Mouse (Mus musculus): ENCODE results near the gene Rexo5.

Rexo5 gene

DNA sequence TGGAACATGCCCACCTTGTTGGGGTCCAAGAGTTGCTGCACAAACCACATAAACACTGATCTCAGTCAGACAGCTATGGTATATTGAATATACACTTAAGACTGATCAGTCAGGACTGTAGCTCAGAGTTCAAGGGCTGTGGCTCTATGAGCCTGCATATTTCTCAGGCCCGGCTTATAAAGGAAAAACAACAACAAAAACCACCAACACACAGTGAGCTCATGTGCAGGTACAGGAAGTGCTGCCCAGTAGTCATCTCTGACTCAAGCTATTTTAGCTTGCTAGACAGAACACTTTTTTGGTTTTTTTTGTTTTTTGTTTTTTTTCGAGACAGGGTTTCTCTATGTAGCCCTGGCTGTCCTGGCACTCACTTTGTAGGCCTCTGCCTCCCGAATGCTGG is 14.9 kb downstream of the Rexo5 start:
- CTCF ChIA-PET = interaction anchor here in 3 of 4 experiments (1.0 to 1.8 kb wide), 3 partner anchors 8 to 235 kb away, joined by 3 to 5 read pairs (median 3); no protein-coding TSS in a partner anchor
- POLR2A ChIA-PET = interaction anchor here in 1 of 4 experiments (0.7 to 1.5 kb wide), 2 partner anchors 8 to 52 kb away, joined by 4 to 7 read pairs; no protein-coding TSS in a partner anchor

DNA sequence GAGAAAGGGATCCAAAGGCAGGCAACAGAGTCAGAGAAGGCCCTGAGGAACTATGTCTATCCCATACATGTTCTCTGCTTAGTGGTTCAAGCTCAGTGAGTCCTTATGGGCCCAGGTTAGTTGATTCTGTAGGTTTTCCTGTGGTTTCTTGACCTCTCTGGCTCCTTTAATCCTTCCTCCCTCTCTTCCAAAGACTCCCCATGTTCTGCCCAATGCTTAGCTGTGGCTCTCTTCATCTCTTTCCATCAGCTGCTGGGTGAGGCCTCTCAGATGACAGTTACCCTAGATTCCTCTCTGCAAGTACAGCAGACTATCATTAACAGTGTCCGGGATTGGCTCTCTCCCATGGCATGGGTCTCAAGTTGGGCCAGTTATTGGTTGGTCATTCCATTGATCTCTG is 41.6 kb downstream of the Rexo5 start:
- ChIA-PET CTCF (no interaction called here), POLR2A (no interaction called here)

DNA sequence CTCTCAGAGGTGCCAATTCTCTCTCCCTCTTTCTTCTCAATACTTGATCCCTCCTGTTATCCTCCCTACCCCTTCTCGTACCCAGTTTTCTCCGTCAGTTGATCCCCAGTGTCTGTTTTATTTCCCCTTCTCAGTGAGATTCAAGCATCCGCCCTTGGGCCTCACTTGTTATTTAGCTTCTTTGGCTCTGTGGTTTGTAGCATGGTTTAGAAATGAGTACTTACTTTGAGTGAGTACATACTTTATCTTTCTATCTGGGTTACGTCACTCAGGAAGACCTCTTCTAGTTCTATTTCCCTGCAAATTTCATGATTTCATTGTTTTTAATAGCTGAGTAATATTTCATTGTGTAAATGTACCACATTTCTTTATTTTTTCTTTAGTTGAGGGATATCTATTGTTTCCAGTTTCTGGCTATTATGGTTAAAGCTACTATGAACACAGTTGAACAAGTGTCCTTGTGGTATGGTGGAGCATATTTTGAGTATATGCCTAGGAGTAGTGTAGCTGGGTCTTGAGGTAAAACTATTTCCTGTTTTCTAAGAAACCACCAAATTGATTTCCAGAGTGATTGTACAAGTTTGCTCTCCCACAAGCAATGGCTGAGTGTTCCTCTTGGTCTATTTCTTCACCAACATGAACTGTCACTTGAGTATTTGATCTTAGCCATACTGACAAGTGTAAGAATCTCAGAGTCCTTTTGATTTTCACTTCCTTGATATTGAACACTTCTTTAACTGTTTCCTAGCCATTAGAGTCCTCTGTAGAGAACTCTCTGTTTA is 42.4 kb downstream of the Rexo5 start:
- ChIA-PET POLR2A (no interaction called here), CTCF (interaction anchor here in 1 of 4 experiments (0.6 kb wide), 1 partner anchor 16 kb away, joined by 3 read pairs; no protein-coding TSS in a partner anchor)

DNA sequence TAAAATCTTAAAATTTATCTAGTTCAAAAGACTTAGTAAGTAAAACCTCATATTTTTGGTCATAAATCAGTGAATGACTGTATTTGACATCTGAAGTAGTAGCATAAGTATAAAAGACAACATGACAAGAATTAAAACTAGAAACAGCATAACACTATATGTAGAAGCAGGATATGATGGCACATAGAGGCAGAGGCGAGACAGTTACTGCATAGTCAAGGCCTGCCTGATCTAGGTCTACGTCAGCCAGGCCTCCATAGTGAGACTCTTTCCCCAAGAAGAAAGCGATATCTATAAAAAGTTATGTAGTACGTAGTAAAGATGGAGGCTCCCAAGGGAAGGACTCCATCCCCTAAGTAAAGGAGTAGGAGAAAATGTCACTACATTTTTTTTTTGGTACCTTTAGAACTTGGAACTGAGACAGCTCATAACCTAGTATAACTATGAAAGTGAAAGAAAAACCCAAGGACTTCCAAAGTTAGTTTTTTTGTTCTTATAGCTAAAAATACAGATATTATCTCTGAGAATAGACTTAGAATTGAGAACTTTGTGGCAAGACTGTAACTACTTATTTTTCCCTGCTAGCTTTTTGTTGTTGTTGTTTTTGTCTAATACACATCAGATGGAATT is 48.1 kb downstream of the Rexo5 start:
- CTCF ChIA-PET = no interaction called here
- POLR2A ChIA-PET = interaction anchor here in 1 of 4 experiments (1.2 kb wide), 1 partner anchor 9 kb away, joined by 3 read pairs; no protein-coding TSS in a partner anchor

DNA sequence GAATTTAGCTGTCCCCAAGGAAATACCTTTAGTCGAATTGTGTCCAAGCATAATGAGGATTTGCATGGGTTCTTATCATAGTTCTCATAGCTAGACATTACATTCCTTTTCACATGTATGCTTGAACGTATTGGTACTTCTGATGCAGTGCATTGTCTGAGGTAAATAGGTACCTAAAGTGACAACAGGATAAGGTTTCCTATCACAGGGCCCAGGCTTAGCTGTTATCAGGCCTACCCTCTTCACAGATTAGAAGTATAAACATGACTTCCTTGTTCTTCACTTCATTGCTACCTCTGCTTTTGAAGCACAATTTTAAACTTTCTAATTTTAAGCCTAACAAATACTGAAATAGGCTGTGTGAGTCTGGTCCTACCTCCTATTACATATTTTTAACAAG is 51.7 kb downstream of the Rexo5 start:
- ChIA-PET POLR2A (interaction anchor here in 1 of 4 experiments (0.5 to 1.2 kb wide), 2 partner anchors 52 to 243 kb away, joined by 3 to 7 read pairs; partner anchors contain the start of genes Eri2 and Rexo5), CTCF (interaction anchor here in 1 of 4 experiments (0.7 kb wide), 1 partner anchor 482 kb away, joined by 5 read pairs; no protein-coding TSS in a partner anchor)

DNA sequence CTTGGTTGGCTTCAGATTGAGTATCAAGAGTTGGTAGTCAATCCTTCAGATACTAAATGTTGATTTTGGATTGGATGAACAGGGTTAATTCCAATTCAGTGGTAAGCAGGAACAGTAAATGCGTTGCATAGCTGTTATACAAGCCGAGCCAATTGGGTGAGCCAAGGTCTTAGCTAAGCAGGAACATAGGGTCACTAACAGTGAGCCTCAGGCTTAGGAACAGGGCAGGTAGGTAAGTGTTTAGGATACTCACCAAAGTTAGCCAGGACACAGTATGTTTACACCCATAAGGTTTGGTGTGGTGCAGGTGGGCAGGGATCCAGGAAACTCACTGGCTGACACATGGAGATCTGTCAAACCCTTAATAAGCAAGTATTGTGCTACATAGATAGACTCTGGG is 53.6 kb downstream of the Rexo5 start:
- ChIA-PET POLR2A (interaction anchor here in 1 of 4 experiments (0.9 kb wide), 1 partner anchor 20 kb away, joined by 3 read pairs; no protein-coding TSS in a partner anchor), CTCF (no interaction called here)

DNA sequence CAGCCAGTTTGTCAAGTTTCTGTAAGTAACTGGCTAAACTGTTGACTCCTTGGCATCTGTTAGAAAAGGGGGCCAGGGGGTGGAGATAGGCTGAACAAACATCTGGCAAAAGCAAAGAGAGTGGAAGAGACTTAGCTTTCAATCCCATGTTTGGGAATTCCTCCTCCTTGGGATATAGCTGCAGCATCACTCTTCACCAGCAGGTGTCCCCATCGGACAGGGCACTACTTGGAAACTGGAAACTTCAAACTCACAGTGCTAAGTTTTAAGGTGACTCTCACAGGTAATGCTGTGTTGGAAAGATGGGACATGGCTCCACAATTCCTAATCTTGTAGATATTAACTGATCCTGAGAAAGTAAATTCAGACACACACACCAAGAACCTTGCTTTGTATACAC is 55.3 kb downstream of the Rexo5 start:
- POLR2A ChIA-PET = interaction anchor here in 2 of 4 experiments (0.6 to 3.9 kb wide), 7 partner anchors 13 to 198 kb away, joined by 3 to 13 read pairs (median 4); partner anchors contain the start of gene Lyrm1 (in 1 of the 2)
- CTCF ChIA-PET = interaction anchor here (0.6 to 2.4 kb wide), 24 partner anchors 17 to 476 kb away, joined by 3 to 26 read pairs (median 3); partner anchors contain the start of genes Abca14 (in 2 of the 4) and Tmem159 (in 2 of the 4)

DNA sequence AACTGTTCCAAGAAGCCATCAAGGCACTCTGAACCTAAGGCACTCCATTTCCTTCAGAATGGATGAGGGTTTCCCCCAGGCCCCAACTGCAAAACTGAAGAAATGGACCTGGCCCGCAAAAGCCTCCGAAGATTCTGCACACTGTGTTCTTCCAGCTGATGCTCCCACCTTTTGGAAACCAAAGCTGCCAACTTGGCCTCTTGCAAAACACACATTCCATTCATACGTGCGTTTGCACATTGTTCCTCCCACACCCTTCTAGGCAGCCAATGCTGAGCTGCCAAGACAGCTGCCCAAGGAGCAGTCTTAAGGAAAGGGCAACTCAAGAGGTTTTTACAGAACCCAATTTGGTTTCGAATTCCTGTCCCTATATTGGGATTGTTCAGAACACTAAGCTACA is 56.9 kb downstream of the Rexo5 start:
- CTCF ChIA-PET = interaction anchor here (0.6 to 2.0 kb wide), 7 partner anchors 9 to 477 kb away, joined by 3 to 6 read pairs (median 3); no protein-coding TSS in a partner anchor
- POLR2A ChIA-PET = interaction anchor here in 3 of 4 experiments (0.5 to 3.9 kb wide), 11 partner anchors 8 to 1597 kb away, joined by 3 to 13 read pairs (median 4); partner anchors contain the start of genes Dcun1d3 (in 1 of the 3) and Lyrm1 (in 1 of the 3)

DNA sequence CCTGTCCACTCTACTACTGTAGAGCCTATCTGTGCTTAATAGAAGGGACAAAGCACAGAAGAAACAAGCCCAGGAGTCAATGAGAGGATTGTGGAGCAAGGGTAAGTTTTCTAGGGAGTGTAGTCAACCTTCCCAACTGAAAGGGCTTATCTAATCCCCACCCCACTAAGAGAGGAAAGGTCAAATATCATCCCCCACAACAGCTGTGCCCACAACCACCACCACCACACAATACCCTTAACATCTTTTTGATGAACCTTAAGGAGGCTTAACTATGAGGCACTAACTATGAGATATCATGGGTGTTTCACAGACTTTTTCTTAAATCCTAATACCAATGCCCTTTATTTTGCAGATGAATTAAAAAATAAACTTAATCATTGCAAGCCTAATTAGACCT is 58.7 kb downstream of the Rexo5 start:
- ChIA-PET POLR2A (interaction anchor here in 3 of 4 experiments (0.6 to 2.8 kb wide), 5 partner anchors 11 to 246 kb away, joined by 3 to 10 read pairs (median 5); no protein-coding TSS in a partner anchor), CTCF (interaction anchor here in 2 of 4 experiments (0.5 to 0.6 kb wide), 2 partner anchors 17 to 475 kb away, joined by 3 read pairs; no protein-coding TSS in a partner anchor)

DNA sequence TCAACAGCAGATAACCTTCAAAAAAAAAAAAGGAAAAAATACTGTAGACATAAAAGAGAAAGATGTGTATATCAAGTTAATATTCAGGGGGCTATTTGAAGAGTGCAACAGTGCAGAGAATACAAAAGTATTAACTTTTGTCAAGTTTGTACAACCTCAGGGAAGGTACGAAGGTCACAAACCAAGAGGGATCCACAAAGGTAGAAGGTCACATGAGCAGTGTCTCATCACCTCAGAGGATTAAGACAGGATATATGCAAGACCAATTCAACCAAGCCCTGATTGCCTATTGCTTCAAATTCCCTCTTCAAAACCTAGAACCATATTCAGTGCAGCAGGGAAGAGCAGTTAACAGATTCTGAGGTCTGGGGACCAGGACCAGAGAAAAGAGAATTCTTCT is 59.4 kb downstream of the Rexo5 start:
- CTCF ChIA-PET = interaction anchor here in 1 of 4 experiments (1.6 kb wide), 1 partner anchor 244 kb away, joined by 4 read pairs; no protein-coding TSS in a partner anchor

DNA sequence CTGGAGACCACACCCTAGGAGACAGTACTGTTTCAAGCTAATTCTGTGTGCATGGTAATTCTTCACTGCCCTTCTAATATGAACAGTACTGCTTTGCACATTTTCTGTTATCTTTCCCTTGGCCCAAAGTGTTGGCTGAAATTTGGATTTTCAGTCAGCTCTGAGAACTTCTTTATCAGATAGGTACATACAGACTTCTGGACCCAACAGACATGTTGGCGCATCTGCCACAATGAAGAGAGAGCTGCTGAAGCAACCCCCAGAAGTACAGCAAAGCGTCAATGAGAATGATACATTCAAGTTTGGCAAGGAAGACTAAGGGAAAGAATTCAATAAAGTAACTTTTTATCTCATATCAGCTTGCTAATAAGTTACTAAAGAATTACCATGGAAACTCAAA is 60.6 kb downstream of the Rexo5 start:
- ChIA-PET POLR2A (interaction anchor here in 2 of 4 experiments (0.9 to 2.0 kb wide), 4 partner anchors 10 to 46 kb away, joined by 3 to 5 read pairs (median 4); partner anchors contain the start of genes Dcun1d3 (in 1 of the 2) and Lyrm1 (in 1 of the 2)), CTCF (interaction anchor here in 1 of 4 experiments (1.6 kb wide), 1 partner anchor 243 kb away, joined by 4 read pairs; no protein-coding TSS in a partner anchor)

More for the DNA sequence above, 59.4 kb downstream of the Rexo5 start:
- POLR2A ChIA-PET = interaction anchor here in 1 of 4 experiments (1.6 to 2.8 kb wide), 3 partner anchors 11 to 41 kb away, joined by 3 to 10 read pairs (median 5); no protein-coding TSS in a partner anchor

DNA sequence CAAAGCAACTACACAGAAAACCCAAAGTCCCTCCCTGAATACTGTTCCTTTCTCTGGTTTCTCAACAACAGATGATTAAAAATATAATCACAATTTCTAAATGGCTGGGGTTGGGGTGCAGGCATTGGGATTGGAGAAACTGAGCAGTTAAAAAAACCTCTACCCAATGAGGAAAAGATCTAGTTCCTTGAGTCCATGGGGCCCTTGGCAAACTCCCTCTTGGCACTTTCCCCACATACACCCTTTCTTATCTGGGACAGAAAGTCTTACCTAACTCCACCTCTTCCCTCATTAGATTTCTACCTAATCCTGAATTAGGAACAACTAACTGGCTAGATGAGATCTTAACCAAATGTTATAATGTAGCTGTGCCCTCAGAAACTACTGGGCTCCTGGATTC is 61.2 kb downstream of the Rexo5 start:
- CTCF ChIA-PET = interaction anchor here in 1 of 4 experiments (1.6 kb wide), 1 partner anchor 243 kb away, joined by 4 read pairs; no protein-coding TSS in a partner anchor

DNA sequence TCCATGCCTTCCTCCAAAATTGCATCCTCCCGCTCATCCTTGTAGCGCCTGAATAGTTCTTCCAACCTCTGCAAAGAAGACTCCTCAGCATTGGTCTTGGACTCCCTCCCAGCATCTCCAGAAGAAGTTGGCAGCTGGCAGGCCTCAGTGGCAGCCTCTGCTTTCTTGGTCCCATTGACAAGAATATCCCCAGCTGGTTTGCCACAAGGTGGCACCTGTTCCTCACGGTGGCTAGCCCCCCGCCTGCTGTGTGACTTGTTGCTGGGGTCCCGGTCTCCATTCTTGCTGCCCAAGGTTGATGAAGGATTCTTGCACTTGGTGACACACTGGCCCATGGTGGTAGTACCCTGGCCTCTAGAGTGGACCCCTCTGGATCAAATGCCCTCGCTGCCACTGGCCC is 65.7 kb downstream of the Rexo5 start:
- POLR2A ChIA-PET = interaction anchor here in 3 of 4 experiments (0.6 to 5.5 kb wide), 7 partner anchors 33 to 346 kb away, joined by 3 to 53 read pairs (median 4); partner anchors contain the start of genes Dcun1d3 (in 2 of the 3), Lyrm1 (in 2 of the 3) and Tmem159 (in 1 of the 3)
- CTCF ChIA-PET = interaction anchor here in 3 of 4 experiments (0.6 to 1.4 kb wide), 6 partner anchors 8 to 468 kb away, joined by 3 to 7 read pairs (median 4); no protein-coding TSS in a partner anchor

More for the DNA sequence above, 61.2 kb downstream of the Rexo5 start:
- POLR2A ChIA-PET = interaction anchor here in 2 of 4 experiments (0.9 to 2.0 kb wide), 3 partner anchors 9 to 45 kb away, joined by 3 to 5 read pairs (median 4); partner anchors contain the start of genes Dcun1d3 (in 1 of the 2) and Lyrm1 (in 1 of the 2)

DNA sequence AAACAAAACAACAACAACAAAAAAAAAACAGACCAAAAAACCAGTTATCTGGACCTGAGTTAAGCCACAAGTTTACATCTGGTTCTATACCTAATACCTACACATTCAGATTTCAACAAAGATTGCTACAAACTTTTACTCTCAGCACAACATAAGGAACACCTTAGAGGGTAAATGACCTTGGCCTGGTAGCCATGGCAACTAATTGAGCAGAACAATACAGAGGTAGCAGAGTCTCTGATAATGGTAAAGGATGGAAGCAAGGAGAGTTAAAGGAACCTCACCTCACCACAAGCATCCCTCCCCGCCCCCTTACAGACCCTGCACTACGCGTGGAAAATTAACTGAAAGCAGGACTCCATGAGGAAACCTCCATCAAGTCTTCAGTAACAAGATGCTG is 66.3 kb downstream of the Rexo5 start:
- CTCF ChIA-PET = interaction anchor here in 3 of 4 experiments (0.7 to 1.4 kb wide), 4 partner anchors 9 to 468 kb away, joined by 3 to 7 read pairs (median 4); no protein-coding TSS in a partner anchor

DNA sequence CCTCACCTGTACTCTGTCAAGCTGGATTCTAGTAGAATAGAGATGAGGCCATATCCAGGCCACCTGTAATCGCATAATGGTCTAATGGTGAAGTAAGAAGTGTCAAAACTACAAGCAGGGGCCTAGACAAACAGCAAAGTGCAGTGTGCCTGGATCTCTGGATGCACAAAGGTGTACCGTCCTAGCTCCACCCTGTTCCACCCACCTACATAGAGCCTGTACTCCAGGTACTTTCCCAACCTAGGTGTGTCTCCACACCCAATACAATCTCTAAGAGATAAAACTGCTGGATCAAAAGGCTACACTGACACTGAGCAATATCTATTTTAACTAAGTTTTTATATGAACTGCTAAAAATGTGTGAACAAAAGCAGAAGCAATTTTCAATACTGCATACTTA is 66.7 kb downstream of the Rexo5 start:
- POLR2A ChIA-PET = interaction anchor here in 3 of 4 experiments (0.7 to 5.5 kb wide), 10 partner anchors 14 to 242 kb away, joined by 3 to 53 read pairs (median 6); partner anchors contain the start of genes Dcun1d3 (in 3 of the 3), Lyrm1 (in 3 of the 3) and Tmem159 (in 1 of the 3)
- CTCF ChIA-PET = interaction anchor here in 1 of 4 experiments (0.7 kb wide), 1 partner anchor 467 kb away, joined by 7 read pairs; no protein-coding TSS in a partner anchor

More for the DNA sequence above, 66.3 kb downstream of the Rexo5 start:
- POLR2A ChIA-PET = interaction anchor here in 3 of 4 experiments (0.6 to 5.5 kb wide), 9 partner anchors 32 to 345 kb away, joined by 3 to 53 read pairs (median 4); partner anchors contain the start of genes Dcun1d3 (in 3 of the 3), Lyrm1 (in 3 of the 3) and Tmem159 (in 1 of the 3)

DNA sequence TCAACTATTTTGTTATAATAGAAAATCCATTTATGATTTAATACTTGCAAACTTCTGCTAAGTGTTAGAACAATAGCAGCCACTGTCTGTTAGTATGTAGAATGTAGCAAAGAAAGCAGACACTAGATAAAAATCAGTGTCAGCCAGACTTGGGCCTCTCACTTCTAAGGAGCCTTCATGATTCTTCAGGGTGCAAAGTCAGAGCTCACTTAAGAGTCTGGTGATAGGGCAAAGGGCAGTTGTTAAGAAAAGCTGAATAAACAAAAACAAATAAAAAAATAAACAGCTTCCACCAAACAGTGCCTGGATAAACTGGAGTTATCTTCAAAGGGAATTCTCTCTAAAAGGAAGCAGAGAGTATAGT is 67.1 kb downstream of the Rexo5 start:
- POLR2A ChIA-PET = interaction anchor here in 3 of 4 experiments (0.7 to 5.5 kb wide), 12 partner anchors 14 to 242 kb away, joined by 3 to 53 read pairs (median 6); partner anchors contain the start of genes Dcun1d3 (in 3 of the 3), Lyrm1 (in 3 of the 3) and Tmem159 (in 1 of the 3)
- CTCF ChIA-PET = interaction anchor here in 1 of 4 experiments (0.9 kb wide), 1 partner anchor 36 kb away, joined by 3 read pairs; the partner anchor contains the start of gene Dcun1d3
